Mouse (Mus musculus) cerebellum, adult 2 months (tissue): ENCODE results near the gene Ankrd6.

Experiments
- CTCF ChIP-seq: fragments of 200-500 bp; IDR thresholded peaks from 2 replicates; pipeline ENCODE4 v1.5.1; 2011; ENCODE audit warnings: low read depth, mild to moderate bottlenecking, control low read depth, low read length, moderate library complexity, borderline replicate concordance; ENCODE audit not compliant: insufficient read depth
- POLR2A ChIP-seq: fragments of 200-500 bp; IDR thresholded peaks from 2 replicates; pipeline ENCODE4 v1.6.1; 2011; ENCODE audit warnings: low read length, control low read depth, borderline replicate concordance; ENCODE audit not compliant: insufficient read depth

- TF ChIP-seq CTCF (no peak), POLR2A (no peak)
These were observed 5.8 kb upstream of the Ankrd6 start for GRCm38 (mm10) chr4:32956423-32956822.
